Mouse (Mus musculus): ENCODE results near the gene Cftr.

The Cftr gene

GRCm38 (mm10) chr6:18170311-18170922 is at the start of gene Cftr:
Gene Cftr, plus strand, starts transcription at chr6:18170687.
- DNase-seq (ENCODE audit: low spot score in 2 of 2) = no peak

- no peak for DNase-seq (ENCODE audit: low spot score in 2 of 2)
Measured at GRCm38 (mm10) chr6:18127206-18127983, 43.1 kb upstream of the Cftr start.

GRCm38 (mm10) chr6:18128059-18128458 is 42.4 kb upstream of the Cftr start:
- DNase-seq (ENCODE audit: low spot score in 2 of 2) = no peak

- no peak for DNase-seq (ENCODE audit: low spot score in 2 of 2)
Measured at GRCm38 (mm10) chr6:18135246-18135645, 35.2 kb upstream of the Cftr start.

GRCm38 (mm10) chr6:18153031-18153430 is 17.5 kb upstream of the Cftr start:
- DNase-seq (ENCODE audit: low spot score in 2 of 2) = no peak

GRCm38 (mm10) chr6:18169618-18170017 is 869 bp upstream of the Cftr start:
- no peak for DNase-seq (ENCODE audit: low spot score in 2 of 2)

GRCm38 (mm10) chr6:18171614-18172013 is 1.1 kb downstream of the Cftr start:
- DNase-seq (ENCODE audit: low spot score in 2 of 2) = no peak

GRCm38 (mm10) chr6:18177509-18177908 is 7.0 kb downstream of the Cftr start:
- DNase-seq (ENCODE audit: low spot score in 2 of 2) = no peak

GRCm38 (mm10) chr6:18180665-18181064 is 10.2 kb downstream of the Cftr start:
- DNase-seq (ENCODE audit: low spot score in 2 of 2) = no peak

GRCm38 (mm10) chr6:18182903-18183302 is 12.4 kb downstream of the Cftr start:
- no peak for DNase-seq (ENCODE audit: low spot score in 2 of 2)

GRCm38 (mm10) chr6:18220691-18221090 is 50.2 kb downstream of the Cftr start:
- no peak for DNase-seq (ENCODE audit: low spot score in 2 of 2)

GRCm38 (mm10) chr6:18223206-18223605 is 52.7 kb downstream of the Cftr start:
- no peak for DNase-seq (ENCODE audit: low spot score in 2 of 2)

GRCm38 (mm10) chr6:18225157-18225556 is 54.7 kb downstream of the Cftr start:
- DNase-seq (ENCODE audit: low spot score in 2 of 2) = no peak

- no peak for DNase-seq (ENCODE audit: low spot score in 2 of 2)
Measured at GRCm38 (mm10) chr6:18246495-18246894, 76.0 kb downstream of the Cftr start.

- no peak for DNase-seq (ENCODE audit: low spot score in 2 of 2)
Measured at GRCm38 (mm10) chr6:18247891-18248463, 77.5 kb downstream of the Cftr start.

- DNase-seq (ENCODE audit: low spot score in 2 of 2) = no peak
Measured at GRCm38 (mm10) chr6:18248464-18248863, 78.0 kb downstream of the Cftr start.

GRCm38 (mm10) chr6:18254586-18254985 is 84.1 kb downstream of the Cftr start:
- no peak for DNase-seq (ENCODE audit: low spot score in 2 of 2)

GRCm38 (mm10) chr6:18270983-18271382 is 100.5 kb downstream of the Cftr start:
- DNase-seq (ENCODE audit: low spot score in 2 of 2) = no peak

- DNase-seq (ENCODE audit: low spot score in 2 of 2) = no peak
Measured at GRCm38 (mm10) chr6:18300781-18301180, 130.3 kb downstream of the Cftr start.

GRCm38 (mm10) chr6:18302105-18302504 is 131.6 kb downstream of the Cftr start:
- no peak for DNase-seq (ENCODE audit: low spot score in 2 of 2)

GRCm38 (mm10) chr6:18303228-18303627 is 132.7 kb downstream of the Cftr start:
- DNase-seq (ENCODE audit: low spot score in 2 of 2) = no peak

GRCm38 (mm10) chr6:18305130-18305529 is 134.6 kb downstream of the Cftr start:
- DNase-seq (ENCODE audit: low spot score in 2 of 2) = no peak

- DNase-seq (ENCODE audit: low spot score in 2 of 2) = no peak
Measured at GRCm38 (mm10) chr6:18310983-18311382, 140.5 kb downstream of the Cftr start.
